Mouse (Mus musculus): Measurements from ENCODE around the gene Gpc6.

GRCm38 (mm10) chr14:116928796-116929529 is 3.8 kb downstream of the Gpc6 start:
- no peak for TF ChIP-seq CTCF (IDR thresholded peaks at IDR 0.05)
- no peak for TF ChIP-seq POLR2A (IDR thresholded peaks at IDR 0.05; ENCODE audit: insufficient read depth, low read depth, low read length)
- TF ChIP-seq EP300 (IDR thresholded peaks at IDR 0.05; ENCODE audit: insufficient read depth, low read depth, low read length): no peak
